Mouse (Mus musculus): Measurements from ENCODE around the gene Brinp2. TPM values are rescaled to one million over a fixed set of nuclear protein-coding genes. Genes with fewer than 3 reads are reported as not detected.

The Brinp2 gene
- total RNA-seq, 2 experiments from 2014 or later, result 2.1 to 5.9 TPM

- no peak for ATAC-seq (replicated peaks; ENCODE audit: low FRiP score, poor library complexity, severe bottlenecking)
These were observed 59.1 kb downstream of the Brinp2 start for GRCm38 (mm10) chr1:158297042-158297441.

- no peak for ATAC-seq (replicated peaks; ENCODE audit: low FRiP score, poor library complexity, severe bottlenecking)
These were observed 59.7 kb downstream of the Brinp2 start for GRCm38 (mm10) chr1:158296287-158296931.

DNA sequence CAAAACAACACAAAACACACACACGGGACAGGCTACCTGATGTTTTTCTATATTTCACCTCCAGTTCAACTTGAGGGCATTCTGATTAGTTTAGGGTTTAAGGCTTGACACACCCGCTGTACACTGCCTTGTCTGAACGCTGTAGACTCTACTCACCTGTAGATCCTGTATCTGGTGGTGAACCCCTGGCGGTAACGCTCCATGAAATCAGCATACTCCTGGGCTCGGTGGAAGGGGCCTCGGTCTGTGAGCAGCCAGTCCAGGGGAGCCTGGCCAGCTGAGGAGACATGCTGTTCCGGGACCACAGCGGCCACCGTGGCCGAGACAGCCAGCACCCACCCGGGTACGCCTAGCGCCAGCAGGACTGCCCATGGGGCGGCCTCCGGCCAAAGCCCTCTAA lies 60.9 kb downstream of the Brinp2 start:
- ATAC-seq (replicated peaks; ENCODE audit: low FRiP score, poor library complexity, severe bottlenecking), result no peak

DNA sequence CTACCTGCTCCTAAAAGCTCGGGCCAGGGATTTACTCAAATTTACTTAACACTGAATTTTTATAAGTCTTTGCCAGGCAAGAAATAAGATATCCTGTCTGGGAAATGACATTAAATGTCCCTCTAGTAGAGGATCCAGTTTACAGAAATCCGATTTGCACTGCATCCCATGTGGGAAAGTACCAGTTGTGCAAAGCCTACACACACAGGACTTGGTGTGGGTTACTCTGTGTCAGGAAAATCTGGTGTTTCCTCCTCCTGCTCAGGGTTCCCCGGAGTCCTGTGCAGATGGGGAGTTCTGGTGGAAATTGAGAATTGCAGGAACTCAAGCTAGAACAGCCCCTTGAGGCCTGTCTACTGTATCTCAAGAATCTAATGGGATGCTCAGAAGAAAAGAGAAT lies 70.9 kb downstream of the Brinp2 start:
- ATAC-seq (replicated peaks; ENCODE audit: low FRiP score, poor library complexity, severe bottlenecking), result no peak

- no peak for ATAC-seq (replicated peaks; ENCODE audit: low FRiP score, poor library complexity, severe bottlenecking)
These were observed 72.3 kb downstream of the Brinp2 start for GRCm38 (mm10) chr1:158283869-158284268.

GRCm38 (mm10) chr1:158272058-158272457 lies 84.1 kb downstream of the Brinp2 start:
- no peak for ATAC-seq (replicated peaks; ENCODE audit: low FRiP score, poor library complexity, severe bottlenecking)

- peak; percentile 81 for ATAC-seq (replicated peaks; ENCODE audit: low FRiP score, poor library complexity, severe bottlenecking)
These were observed 89.0 kb downstream of the Brinp2 start for GRCm38 (mm10) chr1:158267020-158267571.

- peak; percentile 21; the same call in 1 of the 2 replicates for ATAC-seq (replicated peaks; ENCODE audit: low FRiP score, poor library complexity, severe bottlenecking)
These were observed 89.7 kb downstream of the Brinp2 start for GRCm38 (mm10) chr1:158266293-158267019.

DNA sequence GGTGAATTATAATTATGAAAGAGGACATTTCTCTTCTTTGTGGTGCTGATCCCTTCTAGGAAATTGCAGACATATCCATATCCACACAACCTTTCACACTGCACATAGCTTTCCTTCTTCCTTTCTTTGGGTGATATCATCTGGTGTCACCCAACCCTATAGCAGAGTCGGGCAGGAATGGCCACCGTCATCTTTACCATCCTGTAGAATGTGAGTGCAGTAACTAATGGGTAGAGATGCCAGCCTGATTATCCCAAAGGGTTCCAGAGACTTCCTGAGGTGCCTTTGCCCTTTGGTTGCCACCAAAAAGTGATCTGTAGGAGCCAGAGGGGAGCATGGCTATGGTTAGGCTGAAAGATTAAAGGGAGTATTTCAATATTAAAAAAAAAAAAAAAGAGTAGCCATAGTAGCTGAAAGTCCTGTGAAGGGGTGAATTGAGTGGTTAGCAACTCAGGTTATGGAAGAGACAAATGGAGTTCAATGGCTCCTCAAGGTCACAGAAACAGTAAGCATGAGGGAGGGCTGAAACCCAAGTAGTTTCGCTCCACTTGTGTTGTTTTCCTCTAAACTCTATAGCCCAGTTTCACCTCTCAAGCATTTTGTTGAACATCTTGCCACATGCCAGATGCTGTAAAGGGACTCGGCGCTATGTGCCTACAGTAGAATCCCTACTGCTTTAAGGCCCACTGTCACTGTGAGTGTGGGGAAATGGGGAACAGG lies 96.5 kb downstream of the Brinp2 start:
- ATAC-seq (replicated peaks; ENCODE audit: low FRiP score, poor library complexity, severe bottlenecking), result no peak

GRCm38 (mm10) chr1:158258685-158259292 lies 97.3 kb downstream of the Brinp2 start:
- no peak for ATAC-seq (replicated peaks; ENCODE audit: low FRiP score, poor library complexity, severe bottlenecking)

DNA sequence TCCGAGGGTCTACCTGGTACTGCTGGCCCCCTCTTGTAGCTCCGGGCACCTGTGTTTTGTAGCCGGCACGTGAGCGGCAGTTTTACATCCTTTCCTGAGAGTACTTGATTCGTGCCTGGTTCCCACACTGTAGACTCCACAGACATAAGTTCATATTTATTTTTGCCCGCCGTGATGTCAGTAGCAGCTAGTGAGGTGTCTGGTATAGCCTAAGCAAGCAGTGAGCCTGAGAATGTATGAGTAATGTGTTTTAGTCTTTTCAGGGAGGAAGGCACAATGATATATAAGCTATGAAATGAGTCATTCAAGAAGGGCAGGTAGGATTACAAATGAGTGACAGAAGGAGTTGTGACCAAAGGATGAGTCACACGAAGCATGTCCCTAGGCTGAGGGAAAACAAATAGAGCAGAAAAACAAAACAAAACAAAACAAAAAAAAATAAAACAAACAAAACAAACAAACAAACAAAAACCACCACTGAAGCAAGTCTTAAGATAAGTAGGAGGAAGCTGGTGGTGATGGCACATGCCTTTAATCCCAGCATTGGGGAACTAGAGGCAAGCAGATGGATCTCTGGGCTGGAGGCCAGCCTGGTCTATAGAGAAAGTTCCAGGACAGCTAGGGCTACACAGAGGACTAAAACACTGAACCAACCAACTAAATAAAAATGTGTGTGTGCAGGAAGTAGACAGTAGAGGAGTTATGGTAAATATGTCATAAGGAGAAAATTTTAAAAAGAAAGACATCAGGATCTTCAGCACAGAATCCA lies 100.0 kb downstream of the Brinp2 start:
- ATAC-seq (replicated peaks; ENCODE audit: low FRiP score, poor library complexity, severe bottlenecking), result no peak

- ATAC-seq (replicated peaks; ENCODE audit: low FRiP score, poor library complexity, severe bottlenecking), result no peak
These were observed 103.4 kb downstream of the Brinp2 start for GRCm38 (mm10) chr1:158252682-158253222.

GRCm38 (mm10) chr1:158248266-158248665 lies 107.9 kb downstream of the Brinp2 start:
- no peak for ATAC-seq (replicated peaks; ENCODE audit: low FRiP score, poor library complexity, severe bottlenecking)

GRCm38 (mm10) chr1:158246476-158247153 lies 109.5 kb downstream of the Brinp2 start:
- ATAC-seq (replicated peaks; ENCODE audit: low FRiP score, poor library complexity, severe bottlenecking), result peak; percentile 81

GRCm38 (mm10) chr1:158245486-158245885 lies 110.6 kb downstream of the Brinp2 start:
- ATAC-seq (replicated peaks; ENCODE audit: low FRiP score, poor library complexity, severe bottlenecking), result peak; percentile 16

DNA sequence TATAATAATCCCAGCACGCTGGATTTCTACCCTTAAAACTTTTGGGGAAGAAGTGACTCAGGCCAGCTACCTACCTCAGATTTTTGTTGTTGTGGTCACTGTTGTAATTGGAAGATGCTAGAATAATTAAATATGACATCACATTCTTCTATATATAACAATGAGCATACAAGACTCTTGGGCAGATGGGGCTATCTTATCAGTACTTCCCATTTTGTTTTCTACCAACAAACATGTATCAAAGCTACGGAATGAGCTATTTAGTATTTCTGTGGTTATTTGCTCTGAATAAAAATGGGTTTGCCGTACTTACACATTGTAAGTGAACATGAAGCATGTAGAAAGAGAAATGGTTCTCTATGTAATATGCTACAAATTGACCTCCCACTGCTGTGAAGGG lies 112.1 kb downstream of the Brinp2 start:
- ATAC-seq (replicated peaks; ENCODE audit: low FRiP score, poor library complexity, severe bottlenecking), result no peak

- ATAC-seq (replicated peaks; ENCODE audit: low FRiP score, poor library complexity, severe bottlenecking), result peak; percentile 43
These were observed 114.1 kb downstream of the Brinp2 start for GRCm38 (mm10) chr1:158241848-158242556.

GRCm38 (mm10) chr1:158239841-158240240 lies 116.3 kb downstream of the Brinp2 start:
- ATAC-seq (replicated peaks; ENCODE audit: low FRiP score, poor library complexity, severe bottlenecking), result peak; percentile 81
